Mouse (Mus musculus): ENCODE measurements around the gene Rgs3. TPM values are rescaled to one million over a fixed set of nuclear protein-coding genes. Genes with fewer than 3 reads are reported as not detected.

Rgs3 gene
- polyA plus RNA-seq, 1 experiment from 2014 or later, result 60.5 TPM

DNA sequence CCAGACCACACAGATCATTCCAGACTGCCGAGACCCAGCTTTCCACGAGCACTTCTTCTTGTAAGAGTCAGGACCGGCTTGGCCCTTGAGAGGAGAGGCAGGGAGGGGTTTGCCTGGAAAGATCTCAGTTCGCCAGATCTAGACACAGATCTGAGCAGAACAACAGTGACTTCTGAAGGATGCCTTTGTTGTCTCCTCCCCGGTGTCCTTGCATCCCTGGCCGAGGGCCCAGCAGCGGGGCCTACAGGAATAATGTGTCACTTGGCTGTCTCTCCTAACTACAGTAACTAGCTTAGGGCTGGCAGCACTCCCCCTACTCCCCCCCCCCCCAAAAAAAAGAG is 46.9 kb downstream of the Rgs3 start:
- Histone ChIP-seq H3K4me2 (no peak overlapping the region), H3K27ac (ENCODE audit: poor library complexity, severe bottlenecking) (no peak overlapping the region), H3K9ac (no peak overlapping the region), H3K4me3 (no peak overlapping the region), H3K4me1 (replicated peaks) (peaks cover 51% of the 10 kb centered on the region), H3K36me3 (no peaks in the 10 kb centered on the region), H3K27me3 (replicated peaks) (peaks cover 66% of the 10 kb centered on the region), H3K9me3 (replicated peaks) (no peaks in the 10 kb centered on the region)
- ATAC-seq (ENCODE audit: insufficient number of reproducible peaks, low FRiP score), result no peak
- WGBS, result 59% methylated on average over 7 of the region's 7 CpGs

- no peaks in the 10 kb centered on the region for H3K9me3 ChIP-seq (replicated peaks)
- peaks cover 68% of the 10 kb centered on the region for H3K27me3 ChIP-seq (replicated peaks)
- 0 out of 2 replicates have a peak overlapping the region, but pooled peaks have one; percentile 6 for H3K27ac ChIP-seq (ENCODE audit: poor library complexity, severe bottlenecking)
- no peak overlapping the region for H3K4me2 ChIP-seq
- peaks cover 51% of the 10 kb centered on the region for H3K4me1 ChIP-seq (replicated peaks)
- no peak for ATAC-seq (ENCODE audit: insufficient number of reproducible peaks, low FRiP score)
- no peaks in the 10 kb centered on the region for H3K36me3 ChIP-seq
- H3K9ac ChIP-seq, result no peak overlapping the region
- no peak overlapping the region for H3K4me3 ChIP-seq
- 67% methylated on average over 7 of the region's 7 CpGs for WGBS
Observed at GRCm38 (mm10) chr4:62606905-62607304, 47.3 kb downstream of the Rgs3 start.

GRCm38 (mm10) chr4:62607345-62607744 is 47.7 kb downstream of the Rgs3 start:
- Histone ChIP-seq H3K4me3 (no peak overlapping the region), H3K4me1 (replicated peaks) (peaks cover 51% of the 10 kb centered on the region), H3K9ac (no peak overlapping the region), H3K27ac (ENCODE audit: poor library complexity, severe bottlenecking) (0 out of 2 replicates have a peak overlapping the region, but pooled peaks have one; percentile 6), H3K4me2 (no peak overlapping the region), H3K9me3 (replicated peaks) (no peaks in the 10 kb centered on the region), H3K27me3 (replicated peaks) (peaks cover 71% of the 10 kb centered on the region), H3K36me3 (no peaks in the 10 kb centered on the region)
- WGBS, result 28% methylated on average over 9 of the region's 9 CpGs
- ATAC-seq (ENCODE audit: insufficient number of reproducible peaks, low FRiP score), result peak; percentile 22; the same call in 1 of the 2 replicates

DNA sequence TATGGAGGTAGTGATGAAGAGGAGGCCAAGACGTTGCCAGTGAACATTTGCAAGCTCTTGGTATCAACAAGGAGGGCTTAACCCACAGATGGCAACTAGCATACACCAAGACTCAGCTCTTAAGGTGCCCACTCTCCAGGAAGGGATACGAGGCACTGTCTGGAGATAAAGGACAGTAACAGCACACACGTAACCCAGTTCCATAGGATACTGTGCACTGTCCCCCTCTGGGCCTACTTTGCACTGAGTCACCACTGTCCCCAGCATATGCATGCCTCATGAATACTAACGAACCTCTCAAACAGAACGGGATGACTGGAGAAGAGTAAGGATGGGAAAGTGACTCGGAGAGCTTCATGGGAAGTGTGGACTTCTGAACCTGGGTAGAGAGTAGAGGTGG is 48.2 kb downstream of the Rgs3 start:
- Histone ChIP-seq H3K9me3 (replicated peaks) (no peaks in the 10 kb centered on the region), H3K4me2 (no peak overlapping the region), H3K27ac (ENCODE audit: poor library complexity, severe bottlenecking) (no peak overlapping the region), H3K4me1 (replicated peaks) (peaks cover 55% of the 10 kb centered on the region), H3K27me3 (replicated peaks) (peaks cover 74% of the 10 kb centered on the region), H3K4me3 (no peak overlapping the region), H3K9ac (no peak overlapping the region), H3K36me3 (no peaks in the 10 kb centered on the region)
- 78% methylated on average over 6 of the region's 6 CpGs for WGBS
- no peak for ATAC-seq (ENCODE audit: insufficient number of reproducible peaks, low FRiP score)

DNA sequence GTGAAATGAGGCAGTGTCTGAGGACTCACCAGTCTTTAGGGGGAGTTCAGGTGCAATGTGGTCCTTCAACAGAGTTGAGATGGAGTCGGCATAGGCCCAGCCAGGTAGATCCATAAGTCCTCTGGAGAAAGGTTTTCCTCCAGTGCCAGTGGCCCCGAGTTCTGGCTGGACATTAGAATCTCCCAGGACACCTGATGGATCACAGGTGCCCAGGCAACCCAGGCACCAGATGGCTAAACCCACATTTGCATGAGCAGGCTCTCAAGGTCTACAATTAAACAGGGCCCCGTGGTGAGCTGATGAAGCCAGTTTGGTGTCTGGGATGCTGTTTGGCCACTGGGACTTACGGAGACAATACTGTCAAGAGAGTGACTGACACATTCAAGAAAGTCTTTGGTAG is 49.7 kb downstream of the Rgs3 start:
- Histone ChIP-seq H3K36me3 (no peaks in the 10 kb centered on the region), H3K27ac (ENCODE audit: poor library complexity, severe bottlenecking) (no peak overlapping the region), H3K9ac (no peak overlapping the region), H3K27me3 (replicated peaks) (peaks cover 74% of the 10 kb centered on the region), H3K4me3 (no peak overlapping the region), H3K9me3 (replicated peaks) (no peaks in the 10 kb centered on the region), H3K4me2 (no peak overlapping the region), H3K4me1 (replicated peaks) (peaks cover 63% of the 10 kb centered on the region)
- WGBS, result 78% methylated on average over 4 of the region's 4 CpGs
- no peak for ATAC-seq (ENCODE audit: insufficient number of reproducible peaks, low FRiP score)

GRCm38 (mm10) chr4:62610142-62610675 is 50.6 kb downstream of the Rgs3 start:
- WGBS, result 28% methylated on average over 16 of the region's 16 CpGs
- H3K36me3 ChIP-seq, result no peaks in the 10 kb centered on the region
- peaks cover 74% of the 10 kb centered on the region for H3K27me3 ChIP-seq (replicated peaks)
- no peaks in the 10 kb centered on the region for H3K9me3 ChIP-seq (replicated peaks)
- peak overlapping the region; percentile 15; the same call in 1 of the 2 replicates for H3K4me2 ChIP-seq
- ATAC-seq (ENCODE audit: insufficient number of reproducible peaks, low FRiP score), result peak; percentile 55
- no peak overlapping the region for H3K9ac ChIP-seq
- H3K27ac ChIP-seq (ENCODE audit: poor library complexity, severe bottlenecking), result no peak overlapping the region
- H3K4me3 ChIP-seq, result no peak overlapping the region
- peaks cover 69% of the 10 kb centered on the region for H3K4me1 ChIP-seq (replicated peaks)

- no peak overlapping the region for H3K4me3 ChIP-seq
- ATAC-seq (ENCODE audit: insufficient number of reproducible peaks, low FRiP score), result no peak
- no peak overlapping the region for H3K9ac ChIP-seq
- peaks cover 52% of the 10 kb centered on the region for H3K4me1 ChIP-seq (replicated peaks)
- 70% methylated on average over 22 of the region's 22 CpGs for WGBS
- H3K36me3 ChIP-seq, result no peaks in the 10 kb centered on the region
- no peak overlapping the region for H3K27ac ChIP-seq (ENCODE audit: poor library complexity, severe bottlenecking)
- no peaks in the 10 kb centered on the region for H3K9me3 ChIP-seq (replicated peaks)
- peaks cover 74% of the 10 kb centered on the region for H3K27me3 ChIP-seq (replicated peaks)
- no peak overlapping the region for H3K4me2 ChIP-seq
Observed at GRCm38 (mm10) chr4:62612601-62613501, 53.2 kb downstream of the Rgs3 start.

GRCm38 (mm10) chr4:62613646-62614365 is 54.2 kb downstream of the Rgs3 start:
- 59% methylated on average over 13 of the region's 13 CpGs for WGBS
- Histone ChIP-seq H3K27me3 (replicated peaks) (peaks cover 73% of the 10 kb centered on the region), H3K36me3 (no peaks in the 10 kb centered on the region), H3K4me2 (no peak overlapping the region), H3K9ac (no peak overlapping the region), H3K9me3 (replicated peaks) (no peaks in the 10 kb centered on the region), H3K27ac (ENCODE audit: poor library complexity, severe bottlenecking) (no peak overlapping the region), H3K4me3 (no peak overlapping the region), H3K4me1 (replicated peaks) (peaks cover 58% of the 10 kb centered on the region)
- ATAC-seq (ENCODE audit: insufficient number of reproducible peaks, low FRiP score), result no peak

DNA sequence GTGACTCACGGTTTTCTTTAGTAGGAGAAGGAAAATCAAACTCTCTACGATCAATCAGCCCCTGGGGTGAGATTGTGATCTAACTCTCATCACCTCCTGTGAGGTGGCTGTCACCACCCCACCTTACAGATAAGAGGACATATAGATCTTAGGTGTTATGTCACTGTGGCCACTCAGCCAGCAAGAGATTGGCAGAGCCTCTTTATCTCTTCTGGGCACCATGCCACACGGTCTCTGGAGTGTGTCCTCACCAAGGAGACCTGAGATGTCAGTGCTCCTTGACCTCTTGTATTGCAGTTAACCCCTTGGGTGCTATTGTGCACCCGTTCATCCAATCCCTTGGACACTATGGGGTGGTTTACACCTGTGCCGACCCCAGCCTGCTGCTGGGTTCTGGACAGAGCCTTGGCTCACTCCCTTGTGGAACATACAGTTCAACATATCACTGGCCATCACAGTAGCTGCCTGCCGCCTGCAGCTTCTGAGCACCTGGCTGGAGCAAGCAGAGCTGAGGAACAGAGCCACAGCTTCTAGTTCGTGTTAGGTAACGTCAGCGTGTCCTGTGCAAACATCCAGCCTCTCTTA is 58.3 kb downstream of the Rgs3 start:
- no peak overlapping the region for H3K4me3 ChIP-seq
- 0 out of 2 replicates have a peak overlapping the region, but pooled peaks have one; percentile 0 for H3K9ac ChIP-seq
- peaks cover 42% of the 10 kb centered on the region for H3K4me1 ChIP-seq (replicated peaks)
- WGBS, result 41% methylated on average over 9 of the region's 9 CpGs
- no peak overlapping the region for H3K27ac ChIP-seq (ENCODE audit: poor library complexity, severe bottlenecking)
- H3K9me3 ChIP-seq (replicated peaks), result no peaks in the 10 kb centered on the region
- H3K4me2 ChIP-seq, result no peak overlapping the region
- no peak for ATAC-seq (ENCODE audit: insufficient number of reproducible peaks, low FRiP score)
- no peaks in the 10 kb centered on the region for H3K36me3 ChIP-seq
- H3K27me3 ChIP-seq (replicated peaks), result peaks cover 67% of the 10 kb centered on the region

DNA sequence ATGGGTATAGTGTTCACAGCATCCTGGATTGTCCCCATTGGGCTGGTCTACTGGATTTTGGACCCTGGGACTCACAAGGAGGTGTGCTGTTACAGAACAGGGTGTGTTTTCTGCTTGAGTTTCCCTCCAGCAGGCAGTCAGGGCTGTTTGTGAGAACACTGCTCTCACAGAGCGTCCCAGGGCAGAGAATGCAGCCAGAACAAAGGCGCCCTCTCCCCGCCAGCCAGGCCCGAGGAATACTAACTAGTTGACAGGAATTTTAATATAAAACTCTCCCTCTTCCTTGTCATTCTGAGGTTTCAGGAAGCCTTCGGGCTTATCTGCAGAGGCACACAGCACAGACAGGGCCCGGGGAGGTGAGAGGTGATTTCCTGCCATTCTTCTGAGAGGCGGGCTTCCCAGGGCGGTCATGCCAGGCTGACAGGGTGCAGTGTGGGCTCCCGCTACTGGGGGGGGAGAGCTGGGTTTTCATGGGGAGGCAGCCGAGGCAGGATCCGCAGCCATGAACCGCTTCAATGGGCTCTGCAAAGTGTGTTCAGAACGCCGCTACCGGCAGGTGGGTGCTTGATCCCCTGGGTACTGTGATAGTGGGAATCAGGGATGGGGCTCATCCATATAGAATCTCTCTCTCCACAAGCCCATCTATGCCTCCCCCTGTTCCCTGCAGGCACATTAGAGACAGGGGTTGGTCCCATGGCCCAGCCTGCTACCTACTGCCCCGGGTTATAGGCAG is 59.8 kb downstream of the Rgs3 start:
- H3K27me3 ChIP-seq (replicated peaks), result peaks cover 62% of the 10 kb centered on the region
- no peaks in the 10 kb centered on the region for H3K36me3 ChIP-seq

More for the DNA sequence above, 59.8 kb downstream of the Rgs3 start:
- Histone ChIP-seq H3K27ac (ENCODE audit: poor library complexity, severe bottlenecking) (peak overlapping the region; percentile 82), H3K9ac (peak overlapping the region; percentile 69), H3K9me3 (replicated peaks) (no peaks in the 10 kb centered on the region), H3K4me3 (peak overlapping the region; percentile 43), H3K4me1 (replicated peaks) (peaks cover 28% of the 10 kb centered on the region), H3K4me2 (peak overlapping the region; percentile 47)
- ATAC-seq (ENCODE audit: insufficient number of reproducible peaks, low FRiP score), result peak; percentile 83
- 18% methylated on average over 16 of the region's 16 CpGs for WGBS

Data from heart, embryonic 12.5 days (tissue).